Mouse (Mus musculus): ENCODE data around the gene Smad5.
A peak's percentile ranks its signal among the peaks of the same experiment; 100 is the strongest.

GRCm38 (mm10) chr13:56770786-56771185, 68.0 kb downstream of the Smad5 start:
- TF ChIP-seq CTCF (IDR thresholded peaks at IDR 0.05): peak; percentile 33
- no peak for TF ChIP-seq POLR2A (IDR thresholded peaks at IDR 0.05; ENCODE audit: insufficient read depth, low read depth, low read length)
- no peak for TF ChIP-seq EP300 (IDR thresholded peaks at IDR 0.05; ENCODE audit: insufficient read depth, low read depth, low read length)
